Mouse (Mus musculus) CH12.LX (cell line): Measurements from ENCODE around the gene Rab37. TPM values are rescaled to one million over a fixed set of nuclear protein-coding genes. Genes with fewer than 3 reads are reported as not detected.

ENCODE experiments used
- DNase-seq: peaks from one replicate; pipeline ENCODE4 v3.0.0-alpha.2; 2013; ENCODE audit errors: extremely low read depth
- H3K27ac ChIP-seq: 2 replicates; pipeline ENCODE4 v1.5.1; 2012; ENCODE audit warnings: low read depth, mild to moderate bottlenecking, control low read depth, moderate library complexity; ENCODE audit not compliant: insufficient read depth
- H3K27me3 ChIP-seq: replicated peaks from 2 replicates; pipeline ENCODE3; 2012; ENCODE audit warnings: inconsistent platforms
- H3K36me3 ChIP-seq, 2 experiments: replicated peaks in 1 of 2; 2 replicates each; pipeline versions ENCODE3 to v1.6.1; 2012; ENCODE audit warnings: inconsistent platforms in 1 of 2, low read length in 1 of 2, mild to moderate bottlenecking in 1 of 2, mixed read lengths in 1 of 2, moderate library complexity in 1 of 2; ENCODE audit not compliant: control insufficient read depth in 1 of 2, insufficient read depth in 1 of 2
- H3K4me1 ChIP-seq, 2 experiments: 2 replicates each; pipeline ENCODE4 v1.6.1; 2012; ENCODE audit warnings: inconsistent platforms in 1 of 2, moderate library complexity in 1 of 2; ENCODE audit not compliant: insufficient read depth in 2 of 2, control insufficient read depth in 1 of 2
- H3K4me2 ChIP-seq: 2 replicates; pipeline ENCODE4 v1.6.1; 2012; ENCODE audit warnings: low read depth, mild to moderate bottlenecking, control low read depth; ENCODE audit not compliant: poor library complexity, insufficient read depth, severe bottlenecking
- H3K4me3 ChIP-seq, 3 experiments: fragments of 150-350 bp in 1 of 3; sonication (generic) in 1 of 3; replicated peaks in 1 of 3; 2 replicates each; pipeline versions ENCODE3 to v1.5.1; 2011 to 2012; ENCODE audit warnings: low read depth in 2 of 3, low read length in 2 of 3, mild to moderate bottlenecking in 2 of 3, moderate library complexity in 2 of 3, control low read depth in 1 of 3, improper control_type of control experiment in 1 of 3, inconsistent platforms in 1 of 3, mixed read lengths in 1 of 3; ENCODE audit not compliant: poor library complexity in 1 of 3
- H3K79me2 ChIP-seq: replicated peaks from 2 replicates; pipeline ENCODE4 v1.6.1; 2012; ENCODE audit warnings: mild to moderate bottlenecking, moderate library complexity; ENCODE audit not compliant: control insufficient read depth, poor library complexity, insufficient read depth, severe bottlenecking; ENCODE audit errors: extremely low read depth
- H3K9ac ChIP-seq: 2 replicates; pipeline ENCODE4 v1.6.1; 2012; ENCODE audit warnings: low read depth, mild to moderate bottlenecking, control low read depth, moderate library complexity; ENCODE audit not compliant: insufficient read depth
- H3K9me3 ChIP-seq: replicated peaks from 2 replicates; pipeline ENCODE3; 2012; ENCODE audit warnings: low read length, inconsistent platforms, mixed read lengths
- BHLHE40 ChIP-seq: IDR thresholded peaks from 2 replicates; pipeline ENCODE4 v1.6.1; 2011; ENCODE audit warnings: mild to moderate bottlenecking, low read depth, low read length, improper control_type of control experiment
- CHD2 ChIP-seq: IDR thresholded peaks from 2 replicates; pipeline ENCODE4 v1.6.1; 2011; ENCODE audit warnings: low read length, improper control_type of control experiment
- CTCF ChIP-seq, 2 experiments: IDR thresholded peaks in 1 of 2; conservative IDR thresholded peaks in 1 of 2; 2 replicates each; pipeline ENCODE4 v1.5.1; 2011 to 2012; ENCODE audit warnings: low read depth in 2 of 2, low read length in 2 of 2, improper control_type of control experiment in 1 of 2, inconsistent platforms in 1 of 2, mild to moderate bottlenecking in 1 of 2, moderate library complexity in 1 of 2
- ELF1 ChIP-seq: IDR thresholded peaks from 2 replicates; pipeline ENCODE4 v1.6.1; 2014; ENCODE audit warnings: low read depth, mild to moderate bottlenecking, inconsistent platforms, low read length, improper control_type of control experiment
- GABPA ChIP-seq: IDR thresholded peaks from 2 replicates; pipeline ENCODE4 v1.6.1; 2012; ENCODE audit warnings: low read depth, low read length, improper control_type of control experiment, inconsistent platforms; ENCODE audit not compliant: insufficient replicate concordance
- HCFC1 ChIP-seq: IDR thresholded peaks from 2 replicates; pipeline ENCODE4 v1.6.1; 2012; ENCODE audit warnings: low read depth, mild to moderate bottlenecking, inconsistent platforms, low read length, improper control_type of control experiment
- IRF4 ChIP-seq: IDR thresholded peaks from 2 replicates; pipeline ENCODE4 v1.6.1; 2014; ENCODE audit warnings: low read depth, mild to moderate bottlenecking, inconsistent platforms, low read length, improper control_type of control experiment
- KAT2A ChIP-seq: IDR thresholded peaks from 2 replicates; pipeline ENCODE4 v1.6.1; 2012; ENCODE audit warnings: low read length, improper control_type of control experiment, inconsistent platforms; ENCODE audit not compliant: insufficient replicate concordance
- MAFK ChIP-seq: IDR thresholded peaks from 2 replicates; pipeline ENCODE4 v1.6.1; 2011; ENCODE audit warnings: low read length, improper control_type of control experiment; ENCODE audit not compliant: insufficient replicate concordance
- MAX ChIP-seq: IDR thresholded peaks from 2 replicates; pipeline ENCODE4 v1.6.1; 2011; ENCODE audit warnings: low read length, improper control_type of control experiment
- MAZ ChIP-seq: IDR thresholded peaks from 2 replicates; pipeline ENCODE4 v1.6.1; 2012; ENCODE audit warnings: low read depth, mild to moderate bottlenecking, inconsistent platforms, low read length, improper control_type of control experiment, moderate library complexity
- MEF2A ChIP-seq: IDR thresholded peaks from 2 replicates; pipeline ENCODE4 v1.6.1; 2014; ENCODE audit warnings: low read depth, mild to moderate bottlenecking, inconsistent platforms, low read length, improper control_type of control experiment, borderline replicate concordance
- MXI1 ChIP-seq: IDR thresholded peaks from 2 replicates; pipeline ENCODE4 v1.6.1; 2011; ENCODE audit warnings: mild to moderate bottlenecking, low read depth, low read length, improper control_type of control experiment
- NELFE ChIP-seq: IDR thresholded peaks from 2 replicates; pipeline ENCODE4 v1.6.1; 2011; ENCODE audit warnings: low read depth, low read length, improper control_type of control experiment
- NRF1 ChIP-seq: IDR thresholded peaks from 2 replicates; pipeline ENCODE4 v1.6.1; 2014; ENCODE audit warnings: low read depth, mild to moderate bottlenecking, inconsistent platforms, low read length, improper control_type of control experiment, moderate library complexity
- POLR2A ChIP-seq: IDR thresholded peaks from 2 replicates; pipeline ENCODE4 v1.6.1; 2011; ENCODE audit warnings: low read depth, mild to moderate bottlenecking, improper control_type of control experiment, low read length
- POLR2AphosphoS2 ChIP-seq: IDR thresholded peaks from 2 replicates; pipeline ENCODE4 v1.6.1; 2011; ENCODE audit warnings: low read depth, low read length, improper control_type of control experiment
- RAD21 ChIP-seq: IDR thresholded peaks from 2 replicates; pipeline ENCODE4 v1.6.1; 2011; ENCODE audit warnings: low read depth, mild to moderate bottlenecking, low read length, improper control_type of control experiment, moderate library complexity
- RCOR1 ChIP-seq: conservative IDR thresholded peaks from 2 replicates; pipeline ENCODE4 v1.6.1; 2012; ENCODE audit warnings: low read depth, mild to moderate bottlenecking, inconsistent platforms, low read length, improper control_type of control experiment
- SIN3A ChIP-seq: IDR thresholded peaks from 2 replicates; pipeline ENCODE4 v1.6.1; 2012; ENCODE audit warnings: low read length, improper control_type of control experiment, inconsistent platforms
- SMC3 ChIP-seq: IDR thresholded peaks from 2 replicates; pipeline ENCODE4 v1.6.1; 2011; ENCODE audit warnings: low read depth, low read length, improper control_type of control experiment
- TCF12 ChIP-seq: IDR thresholded peaks from 2 replicates; pipeline ENCODE4 v1.6.1; 2014; ENCODE audit warnings: low read depth, mild to moderate bottlenecking, inconsistent platforms, low read length, improper control_type of control experiment
- USF1 ChIP-seq: IDR thresholded peaks from 2 replicates; pipeline ENCODE4 v1.6.1; 2014; ENCODE audit warnings: low read depth, mild to moderate bottlenecking, inconsistent platforms, low read length, improper control_type of control experiment
- USF2 ChIP-seq: conservative IDR thresholded peaks from 2 replicates; pipeline ENCODE4 v1.6.1; 2011; ENCODE audit warnings: low read depth, low read length, improper control_type of control experiment
- ZC3H11A ChIP-seq: IDR thresholded peaks from 2 replicates; pipeline ENCODE4 v1.6.1; 2012; ENCODE audit warnings: low read depth, mild to moderate bottlenecking, inconsistent platforms, low read length, improper control_type of control experiment
- ZMIZ1 ChIP-seq: IDR thresholded peaks from 2 replicates; pipeline ENCODE4 v1.6.1; 2012; ENCODE audit warnings: low read depth, mild to moderate bottlenecking, inconsistent platforms, low read length, improper control_type of control experiment
- dilution Hi-C: fragments of 300-500 bp; cut with MboI; formaldehyde crosslinking; loops from 2 replicates; pipeline ENCODE4 v1.14.3; 2020; ENCODE audit warnings: low sequenced_read_pairs; ENCODE audit not compliant: extremely low pct_unique_long_range_greater_than_20kb, extremely low pct_ligation_motif_present
- in situ Hi-C: fragments of 300-500 bp; cut with MboI; formaldehyde crosslinking; loops from 3 replicates; pipeline ENCODE4 v1.14.3; 2019; ENCODE audit warnings: low sequenced_read_pairs, low pct_ligation_motif_present, low pct_unique_long_range_greater_than_20kb, mixed read lengths
- polyA plus RNA-seq: library from polyadenylated mRNA; unstranded; fragments of >175 nt; gene quantifications from 2 replicates; pipeline ENCODE4 v1.2.1, GENCODE M21; 2012; ENCODE audit warnings: low read depth; ENCODE audit not compliant: insufficient read length
- total RNA-seq, 2 experiments: library from RNA; depleted of rRNA; stranded (reverse); fragments of 300-350 nt in 1 of 2; fragments of >200 nt in 1 of 2; gene quantifications; 2 replicates each; pipeline ENCODE4 v1.2.3; 2012 to 2014

Rab37 gene
- total and polyA plus RNA-seq, 3 experiments, result 2.0 to 3.6 (median 2.3) TPM

DNA sequence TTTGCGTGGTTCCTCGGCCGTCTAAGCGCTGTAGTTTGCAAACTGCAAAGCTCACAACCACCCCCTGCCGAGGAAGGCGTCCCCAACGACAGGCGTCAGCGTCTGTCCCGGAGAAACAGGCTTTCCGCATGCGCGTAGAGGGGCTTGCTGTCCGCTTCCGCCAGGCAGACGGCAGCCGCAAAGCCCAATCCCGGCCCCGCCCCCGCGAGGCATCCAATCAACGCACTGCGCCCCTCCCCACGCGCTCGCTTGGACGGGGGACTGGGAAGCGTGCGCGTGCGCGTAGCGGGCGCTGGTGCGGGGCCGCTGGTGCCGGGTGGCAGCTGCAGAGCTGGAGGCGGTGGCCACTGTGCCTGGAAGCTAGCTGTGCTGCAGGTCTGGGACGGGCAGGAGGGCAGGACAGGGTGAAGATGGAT lies 96.0 kb downstream of the Rab37 start, which contains the start of gene Tmem104:
Gene Tmem104, plus strand, starts transcription at position 264 of the 416 bp plus-strand sequence.
- H3K79me2 ChIP-seq, result no peaks in the 10 kb centered on the region; the same call in 1 of the 2 replicates
- in situ Hi-C loops, result no loop called here
- peak within 1 kb of the TSS; percentile 83 for H3K4me2 ChIP-seq
- TF ChIP-seq RAD21, result peak; percentile 16
- peak; percentile 44; the same call in 1 of the 2 replicates for TF ChIP-seq GABPA
- TF ChIP-seq POLR2AphosphoS2, result 0 out of 2 replicates have a peak, but pooled peaks have one; percentile 22
- peak; percentile 51; the same call in 1 of the 2 replicates for TF ChIP-seq IRF4
- peak; percentile 92; the same call in 1 of the 2 replicates for TF ChIP-seq KAT2A
- TF ChIP-seq CTCF (conservative IDR thresholded peaks at IDR 0.05 in 1 of 2, IDR thresholded peaks at IDR 0.05 in 1 of 2; ENCODE audit: low read depth in 2 of 2, low read length in 2 of 2), result peak in 1 of 2 experiments; percentile 39; a peak in 2 of 4 replicates
- TF ChIP-seq RCOR1, result no peak
- TF ChIP-seq NELFE, result peak; percentile 88
- no peak for TF ChIP-seq ZC3H11A
- TF ChIP-seq MXI1, result peak; percentile 94
- TF ChIP-seq HCFC1, result peak; percentile 95
- TF ChIP-seq USF1, result peak; percentile 27; the same call in 1 of the 2 replicates
- no peak for TF ChIP-seq USF2
- TF ChIP-seq MAFK, result no peak
- 0 out of 2 replicates have a peak, but pooled peaks have one; percentile 69 for TF ChIP-seq MAX
- TF ChIP-seq SIN3A, result peak; percentile 98
- TF ChIP-seq SMC3, result peak; percentile 38; the same call in 1 of the 2 replicates
- TF ChIP-seq POLR2A, result peak; percentile 89
- peak; percentile 79 for TF ChIP-seq MEF2A
- peak; percentile 100 for TF ChIP-seq ELF1
- peak; percentile 95 for TF ChIP-seq NRF1
- TF ChIP-seq CHD2, result peak; percentile 69
- TF ChIP-seq MAZ, result peak; percentile 90
- peak; percentile 83 for TF ChIP-seq TCF12
- TF ChIP-seq BHLHE40, result peak; percentile 32
- TF ChIP-seq ZMIZ1, result no peak; the same call in 1 of the 2 replicates
- TF ChIP-seq, all 38 proteins: peak for 21
- dilution Hi-C loops, result no loop called here
- peaks cover 12 to 44% of the 10 kb centered on the region in 2 experiments for H3K4me1 ChIP-seq
- no peaks in the 10 kb centered on the region for H3K27me3 ChIP-seq
- no peaks in the 10 kb centered on the region for H3K9me3 ChIP-seq
- peak within 1 kb of the TSS; percentile 73 for H3K9ac ChIP-seq
- peak; percentile 100 for DNase-seq
- peak within 1 kb of the TSS; percentile 71 to 94 (median 82) for H3K4me3 ChIP-seq
- peak within 1 kb of the TSS; percentile 57 for H3K27ac ChIP-seq
- peaks cover 29 to 60% of the 10 kb centered on the region in 2 experiments for H3K36me3 ChIP-seq
